Mouse (Mus musculus) ES-Bruce4 (cell line): ENCODE measurements at regions not wholly inside any gene's neighbourhood (a gene's known extent, or its start where the extent isn't known, plus 50 kb on each side); places are given as distances from the start of the nearest gene placed in this dataset.

Source experiments
- CTCF ChIP-seq: IDR thresholded peaks from one replicate; pipeline ENCODE4 v1.8.1; 2011; ENCODE audit warnings: low read depth, low read length
- POLR2A ChIP-seq: IDR thresholded peaks from one replicate; pipeline ENCODE4 v1.8.1; 2011; ENCODE audit warnings: low read length; ENCODE audit not compliant: insufficient read depth

- TF ChIP-seq CTCF (no peak), POLR2A (no peak)
Observed at GRCm38 (mm10) chr8:115977152-115977551, 269.6 kb upstream of the Maf start.
